Mouse (Mus musculus) liver, embryonic 14.5 days (tissue): ENCODE data around the gene Sec1.

Source experiments
- CTCF ChIP-seq: IDR thresholded peaks from 2 replicates; pipeline ENCODE4 v1.5.1; 2016; ENCODE audit warnings: antibody characterized with exemption, low read depth, control low read depth
- EP300 ChIP-seq: IDR thresholded peaks from 2 replicates; pipeline ENCODE4 v1.6.1; 2016; ENCODE audit warnings: antibody characterized with exemption, low read depth

GRCm38 (mm10) chr7:45705443-45705864 is 11.3 kb upstream of the Sec1 start:
- no peak for TF ChIP-seq CTCF
- TF ChIP-seq EP300: no peak
